Mouse (Mus musculus) megakaryocyte, adult 5-6 weeks (primary cell): Measurements from ENCODE around the gene Hspa12b. TPM values are rescaled to one million over a fixed set of nuclear protein-coding genes. Genes with fewer than 3 reads are reported as not detected.

Experiments
- ATAC-seq: 2 replicates; pipeline ENCODE4 v1.8.0; 2016; ENCODE audit warnings: mild to moderate bottlenecking, inconsistent platforms; ENCODE audit not compliant: poor library complexity, severe bottlenecking
- total RNA-seq, 2 experiments: library from RNA; stranded (forward) in 1 of 2; stranded (reverse) in 1 of 2; fragments of 153-499, 151-499 nt in 1 of 2; fragments of 221-1000, 200-1000 nt in 1 of 2; gene quantifications; 2 replicates each; pipeline versions ENCODE4 v1.2.3 to v1.2.4; 2015 to 2017

The Hspa12b gene
- total RNA-seq, 2 experiments from 2014 or later = not detected

GRCm38 (mm10) chr2:131146193-131147042, 19.3 kb downstream of the Hspa12b start:
- no peak for ATAC-seq

- ATAC-seq = no peak
Observed at GRCm38 (mm10) chr2:131147043-131147365, 19.9 kb downstream of the Hspa12b start.

- ATAC-seq = no peak
Observed at GRCm38 (mm10) chr2:131148353-131149253, 21.5 kb downstream of the Hspa12b start.

GRCm38 (mm10) chr2:131149254-131149578, 22.1 kb downstream of the Hspa12b start:
- no peak for ATAC-seq

GRCm38 (mm10) chr2:131152166-131152730, 25.2 kb downstream of the Hspa12b start:
- no peak for ATAC-seq

- ATAC-seq = no peak
Observed at GRCm38 (mm10) chr2:131154036-131154435, 27.0 kb downstream of the Hspa12b start.

GRCm38 (mm10) chr2:131156987-131157386, 29.9 kb downstream of the Hspa12b start:
- ATAC-seq = no peak

- ATAC-seq = peak; percentile 19
Observed at GRCm38 (mm10) chr2:131159491-131159910, 32.4 kb downstream of the Hspa12b start.

GRCm38 (mm10) chr2:131159938-131160581, 33.0 kb downstream of the Hspa12b start, which contains the start of gene 1700037H04Rik:
1700037H04Rik (minus strand) TSS chr2:131160081.
- peak; percentile 93 for ATAC-seq

- ATAC-seq = peak; percentile 2; the same call in 1 of the 2 replicates
Observed at GRCm38 (mm10) chr2:131160671-131161111, 33.6 kb downstream of the Hspa12b start.

GRCm38 (mm10) chr2:131163924-131164323, 36.8 kb downstream of the Hspa12b start:
- ATAC-seq = no peak

GRCm38 (mm10) chr2:131166172-131166571, 39.1 kb downstream of the Hspa12b start:
- ATAC-seq = no peak

- no peak for ATAC-seq
Observed at GRCm38 (mm10) chr2:131167984-131168383, 40.9 kb downstream of the Hspa12b start.

GRCm38 (mm10) chr2:131168914-131169313, 41.8 kb downstream of the Hspa12b start:
- no peak for ATAC-seq

GRCm38 (mm10) chr2:131170936-131171335, 43.9 kb downstream of the Hspa12b start:
- no peak for ATAC-seq

GRCm38 (mm10) chr2:131171401-131172104, 44.5 kb downstream of the Hspa12b start:
- ATAC-seq = no peak

GRCm38 (mm10) chr2:131172322-131172721, 45.2 kb downstream of the Hspa12b start:
- ATAC-seq = no peak

- peak; percentile 74 for ATAC-seq
Observed at GRCm38 (mm10) chr2:131174700-131175099, 47.6 kb downstream of the Hspa12b start.

- ATAC-seq = no peak
Observed at GRCm38 (mm10) chr2:131175286-131175944, 48.3 kb downstream of the Hspa12b start.

- ATAC-seq = no peak
Observed at GRCm38 (mm10) chr2:131175945-131176309, 48.8 kb downstream of the Hspa12b start.
